Mouse (Mus musculus) myocyte (in vitro differentiated cells): ENCODE data around the gene Nup210. TPM values are rescaled to one million over a fixed set of nuclear protein-coding genes. Genes with fewer than 3 reads are reported as not detected.

Experiments
- H3K27me3 ChIP-seq: one replicate; pipeline ENCODE4 v1.6.1; 2011; ENCODE audit not compliant: control insufficient read depth, insufficient read depth, insufficient read length
- H3K36me3 ChIP-seq: one replicate; pipeline ENCODE4 v1.6.1; 2011; ENCODE audit not compliant: control insufficient read depth, insufficient read depth
- H3K4me2 ChIP-seq: one replicate; pipeline ENCODE4 v1.6.1; 2011; ENCODE audit warnings: low read depth, control low read depth
- H3K4me3 ChIP-seq: one replicate; pipeline ENCODE4 v1.5.1; 2011; ENCODE audit warnings: mild to moderate bottlenecking, control low read depth, moderate library complexity
- H3K79me2 ChIP-seq: one replicate; pipeline ENCODE4 v1.6.1; 2011; ENCODE audit not compliant: control insufficient read depth, insufficient read depth
- H3ac ChIP-seq: one replicate; pipeline ENCODE4 v1.6.1; 2011; ENCODE audit not compliant: control insufficient read depth, insufficient read length
- CEBPB ChIP-seq: IDR thresholded peaks from 2 replicates; pipeline ENCODE4 v1.6.1; 2011; ENCODE audit warnings: mild to moderate bottlenecking, moderate library complexity; ENCODE audit not compliant: poor library complexity, insufficient read depth, severe bottlenecking
- E2F4 ChIP-seq: IDR thresholded peaks from one replicate; pipeline ENCODE4 v1.6.1; 2011; ENCODE audit warnings: mild to moderate bottlenecking, control low read depth, moderate library complexity; ENCODE audit not compliant: insufficient read depth
- MAX ChIP-seq: IDR thresholded peaks from one replicate; pipeline ENCODE4 v1.6.1; 2011; ENCODE audit warnings: low read depth, mild to moderate bottlenecking, control low read depth
- MYOD1 ChIP-seq, 3 experiments: IDR thresholded peaks; one replicate each; pipeline ENCODE4 v1.6.1; 2011; ENCODE audit warnings: control low read depth in 2 of 3, low read depth in 2 of 3, mild to moderate bottlenecking in 2 of 3, moderate library complexity in 1 of 3; ENCODE audit not compliant: insufficient read length in 2 of 3, control insufficient read depth in 1 of 3
- MYOG ChIP-seq, 3 experiments: IDR thresholded peaks; one replicate each; pipeline ENCODE4 v1.6.1; 2011; ENCODE audit warnings: control low read depth in 2 of 3, low read depth in 2 of 3, mild to moderate bottlenecking in 2 of 3; ENCODE audit not compliant: insufficient read length in 2 of 3, control insufficient read depth in 1 of 3, insufficient read depth in 1 of 3
- POLR2A ChIP-seq: IDR thresholded peaks from one replicate; pipeline ENCODE4 v1.6.1; 2011; ENCODE audit warnings: low read depth, mild to moderate bottlenecking, control low read depth, moderate library complexity; ENCODE audit not compliant: insufficient read length
- POLR2AphosphoS2 ChIP-seq: IDR thresholded peaks from one replicate; pipeline ENCODE4 v1.6.1; 2011; ENCODE audit warnings: low read depth, control low read depth; ENCODE audit not compliant: insufficient read length
- REST ChIP-seq: IDR thresholded peaks from one replicate; pipeline ENCODE4 v1.6.1; 2011; ENCODE audit warnings: mild to moderate bottlenecking, control low read depth, moderate library complexity; ENCODE audit not compliant: insufficient read depth, insufficient read length
- SRF ChIP-seq: IDR thresholded peaks from one replicate; pipeline ENCODE4 v1.6.1; 2011; ENCODE audit warnings: low read depth; ENCODE audit not compliant: control insufficient read depth, insufficient read length
- TCF12 ChIP-seq: IDR thresholded peaks from one replicate; pipeline ENCODE4 v1.6.1; 2011; ENCODE audit warnings: mild to moderate bottlenecking, control low read depth; ENCODE audit not compliant: poor library complexity, insufficient read depth, severe bottlenecking
- TCF3 ChIP-seq: IDR thresholded peaks from one replicate; pipeline ENCODE4 v1.6.1; 2011; ENCODE audit warnings: low read depth, control low read depth; ENCODE audit not compliant: insufficient read length
- USF1 ChIP-seq: IDR thresholded peaks from one replicate; pipeline ENCODE4 v1.6.1; 2011; ENCODE audit warnings: low read depth, mild to moderate bottlenecking, control low read depth, moderate library complexity
- polyA plus RNA-seq: library from polyadenylated mRNA; unstranded; fragments of >200 nt; fragmentation: generic; extraction: Trizol; gene quantifications from one replicate; pipeline ENCODE4 v1.2.1, GENCODE M21; 2012; ENCODE audit warnings: missing spikeins

The Nup210 gene
- polyA plus RNA-seq, 1 experiment, result 0.31 TPM

GRCm38 (mm10) chr6:91044628-91045331 lies 71.8 kb downstream of the Nup210 start:
- no peak overlapping the region for H3K4me3 ChIP-seq
- H3K27me3 ChIP-seq, result peaks cover 44% of the 10 kb centered on the region
- H3K79me2 ChIP-seq, result no peaks in the 10 kb centered on the region
- no peak overlapping the region for H3ac ChIP-seq
- TF ChIP-seq POLR2AphosphoS2 (no peak), POLR2A (no peak), CEBPB (no peak), USF1 (no peak), MAX (no peak), TCF3 (no peak), TCF12 (no peak)
- H3K4me2 ChIP-seq, result no peak overlapping the region
- H3K36me3 ChIP-seq, result no peaks in the 10 kb centered on the region

GRCm38 (mm10) chr6:91041287-91041686 lies 75.3 kb downstream of the Nup210 start:
- TF ChIP-seq USF1, result no peak
- no peak for TF ChIP-seq MYOD1 (IDR thresholded peaks at IDR 0.05; ENCODE audit: control insufficient read depth in 1 of 3, insufficient read length in 2 of 3, low read depth in 2 of 3)
- TF ChIP-seq E2F4, result no peak
- TF ChIP-seq REST, result no peak
- TF ChIP-seq SRF, result no peak
- no peak for TF ChIP-seq MYOG (IDR thresholded peaks at IDR 0.05; ENCODE audit: control insufficient read depth in 1 of 3, insufficient read depth in 1 of 3, insufficient read length in 2 of 3, low read depth in 2 of 3)
- TF ChIP-seq POLR2AphosphoS2, result no peak
- H3K27me3 ChIP-seq, result peaks cover 32% of the 10 kb centered on the region
- no peak overlapping the region for H3ac ChIP-seq
- no peak overlapping the region for H3K4me2 ChIP-seq
- no peaks in the 10 kb centered on the region for H3K36me3 ChIP-seq
- H3K79me2 ChIP-seq, result no peaks in the 10 kb centered on the region
- no peak overlapping the region for H3K4me3 ChIP-seq

- Histone ChIP-seq H3ac (no peak overlapping the region), H3K4me2 (no peak overlapping the region), H3K27me3 (peaks cover 55% of the 10 kb centered on the region), H3K79me2 (no peaks in the 10 kb centered on the region), H3K36me3 (no peaks in the 10 kb centered on the region), H3K4me3 (no peak overlapping the region)
- no peak for TF ChIP-seq REST
- no peak for TF ChIP-seq MYOG (IDR thresholded peaks at IDR 0.05; ENCODE audit: control insufficient read depth in 1 of 3, insufficient read depth in 1 of 3, insufficient read length in 2 of 3, low read depth in 2 of 3)
Observed at GRCm38 (mm10) chr6:91028256-91028655, 88.4 kb downstream of the Nup210 start.

- Histone ChIP-seq H3K27me3 (peaks cover 33% of the 10 kb centered on the region), H3K79me2 (no peaks in the 10 kb centered on the region), H3K36me3 (no peaks in the 10 kb centered on the region), H3ac (no peak overlapping the region), H3K4me2 (no peak overlapping the region), H3K4me3 (no peak overlapping the region)
- TF ChIP-seq TCF3 (no peak), POLR2A (no peak), USF1 (no peak), E2F4 (no peak), MYOD1 (IDR thresholded peaks at IDR 0.05; ENCODE audit: control insufficient read depth in 1 of 3, insufficient read length in 2 of 3, low read depth in 2 of 3) (no peak), MAX (no peak), POLR2AphosphoS2 (no peak), REST (no peak), SRF (no peak), CEBPB (no peak), MYOG (IDR thresholded peaks at IDR 0.05; ENCODE audit: control insufficient read depth in 1 of 3, insufficient read depth in 1 of 3, insufficient read length in 2 of 3, low read depth in 2 of 3) (no peak), TCF12 (no peak)
Observed at GRCm38 (mm10) chr6:91020810-91021209, 95.8 kb downstream of the Nup210 start.

GRCm38 (mm10) chr6:91016600-91017230 lies 99.9 kb downstream of the Nup210 start:
- no peak overlapping the region for H3K4me3 ChIP-seq
- peaks cover 6% of the 10 kb centered on the region for H3K27me3 ChIP-seq
- TF ChIP-seq USF1 (no peak), MYOG (IDR thresholded peaks at IDR 0.05; ENCODE audit: control insufficient read depth in 1 of 3, insufficient read depth in 1 of 3, insufficient read length in 2 of 3, low read depth in 2 of 3) (no peak), SRF (no peak), E2F4 (no peak), MYOD1 (IDR thresholded peaks at IDR 0.05; ENCODE audit: control insufficient read depth in 1 of 3, insufficient read length in 2 of 3, low read depth in 2 of 3) (no peak)
- no peak overlapping the region for H3K4me2 ChIP-seq
- H3K79me2 ChIP-seq, result no peaks in the 10 kb centered on the region
- no peak overlapping the region for H3ac ChIP-seq
- no peaks in the 10 kb centered on the region for H3K36me3 ChIP-seq
